Mouse (Mus musculus) left cerebral cortex, postnatal 36 days (tissue): ENCODE data around the gene Sidt2. TPM values are rescaled to one million over a fixed set of nuclear protein-coding genes. Genes with fewer than 3 reads are reported as not detected.

Experiments
- DNase-seq, 2 experiments: peaks; one replicate each; pipeline ENCODE4 v3.0.0; 2021 to 2022; ENCODE audit warnings: low spot score in 2 of 2, mixed read lengths in 1 of 2
- intact Hi-C: fragments of 180-260 bp; cut with DNase I; formaldehyde crosslinking; loops from one replicate; pipeline ENCODE4 v1.15.1; 2025
- microRNA-seq: library from miRNA; unstranded; fragments of <30 nt; microRNA quantifications from one replicate; pipeline ENCODE4 v1.2.0, GENCODE M21; 2022
- total RNA-seq, 2 experiments: library from RNA; stranded (reverse); gene quantifications; 2 replicates each; pipeline ENCODE4 v1.2.3; 2021

The Sidt2 gene
- total RNA-seq, 2 experiments from 2014 or later, result 82.3 to 88.8 TPM

DNA sequence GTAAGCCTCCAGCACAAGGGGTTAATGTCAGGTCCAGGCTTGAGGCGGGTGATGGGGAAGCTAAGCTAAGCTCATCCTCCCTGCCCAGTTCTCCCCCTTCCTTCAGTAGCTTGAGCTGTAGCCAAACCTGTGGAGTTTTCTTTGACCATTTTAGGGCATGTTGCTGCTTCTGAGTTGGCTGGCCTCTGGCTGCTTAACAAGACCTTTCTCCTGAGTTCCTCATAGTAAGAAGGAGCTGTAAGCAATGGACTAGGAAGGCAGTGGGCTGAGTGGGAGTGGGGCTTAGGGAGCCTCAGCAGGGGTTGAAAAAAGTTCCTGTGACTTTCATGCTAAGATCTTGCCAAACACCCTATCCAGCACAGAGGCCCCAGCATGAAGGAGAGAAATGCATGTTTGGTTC, 35.2 kb downstream of the Sidt2 start:
- no peak for DNase-seq
- intact Hi-C loops, result no loop called here

- intact Hi-C loops, result no loop called here
- peak in 1 of 2 experiments; percentile 46 for DNase-seq
Measured at GRCm38 (mm10) chr9:45917041-45917934, 37.8 kb downstream of the Sidt2 start.

DNA sequence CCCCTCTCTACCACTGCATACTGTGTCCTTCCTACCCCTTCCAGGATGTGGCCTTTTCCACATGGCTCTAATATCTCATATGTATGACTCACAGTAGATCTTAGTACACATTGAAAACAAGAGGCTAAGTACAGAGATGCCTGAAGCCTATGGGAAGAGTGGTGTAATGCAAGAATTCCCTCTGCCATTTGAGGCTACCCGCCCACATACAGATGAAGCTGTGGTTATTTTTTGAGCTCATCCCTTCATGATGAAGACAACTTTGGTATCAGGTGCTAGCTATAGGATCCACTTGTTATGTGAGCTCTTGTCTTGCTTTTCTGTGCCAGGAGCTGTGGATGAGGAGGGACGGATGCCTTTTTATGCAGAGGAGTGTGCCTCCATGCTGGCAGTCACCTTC, 39.4 kb downstream of the Sidt2 start:
- intact Hi-C loops, result no loop called here
- no peak for DNase-seq

DNA sequence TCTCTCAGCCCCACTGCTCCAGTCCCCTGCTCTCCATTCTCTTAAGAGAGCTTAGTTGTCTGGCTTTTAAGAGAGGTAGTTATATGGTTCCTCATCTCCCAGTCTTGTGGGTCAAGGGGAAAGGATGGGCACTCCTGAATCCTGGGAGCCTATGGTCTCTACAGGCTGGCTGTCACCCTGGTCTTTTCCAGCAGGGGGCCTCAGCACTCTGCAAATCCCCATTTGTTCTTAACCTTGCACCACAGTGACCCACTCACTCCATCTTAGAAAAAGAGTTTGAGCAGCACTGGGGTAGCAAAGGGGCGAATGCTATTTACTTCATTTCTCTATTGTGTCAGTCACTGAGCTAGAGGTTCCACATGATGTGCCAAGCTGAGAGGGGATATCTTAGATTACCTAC, 43.4 kb downstream of the Sidt2 start:
- no peak for DNase-seq
- intact Hi-C loops, result no loop called here

DNA sequence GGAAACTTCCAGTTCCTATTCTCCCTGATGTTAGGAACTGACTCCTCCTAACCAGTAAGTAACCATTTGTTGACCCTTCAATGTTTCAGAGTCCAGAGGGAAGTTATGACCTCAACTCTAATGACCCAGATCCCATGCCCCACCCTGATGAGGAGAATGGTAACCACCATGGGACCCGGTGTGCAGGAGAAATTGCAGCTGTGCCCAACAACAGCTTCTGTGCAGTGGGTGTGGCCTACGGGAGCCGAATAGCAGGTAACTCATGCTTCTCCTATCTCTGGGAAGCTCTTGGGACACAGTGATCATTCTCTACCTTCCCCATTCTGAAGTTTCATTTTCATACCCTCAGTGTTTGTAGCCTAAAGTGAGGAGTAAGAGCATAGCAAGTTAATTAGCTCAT, 44.1 kb downstream of the Sidt2 start:
- intact Hi-C loops, result no loop called here
- DNase-seq, result no peak

DNA sequence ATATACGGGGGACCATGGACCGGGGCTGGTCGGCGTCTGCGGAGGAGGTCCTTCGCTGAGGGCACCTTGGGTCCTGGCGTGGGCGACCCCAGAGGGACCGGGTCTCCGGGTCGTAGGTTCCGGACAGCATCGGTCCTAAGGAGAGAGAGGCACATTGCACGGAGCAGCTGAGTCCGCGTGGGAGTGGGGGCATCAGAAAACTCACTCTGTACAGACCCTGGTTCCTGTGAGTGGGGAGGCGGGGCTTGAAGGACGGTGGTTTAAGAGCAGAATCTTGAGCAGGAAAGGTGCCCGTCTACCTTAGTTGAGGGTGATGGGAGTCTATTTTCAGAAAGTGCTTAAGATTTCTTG, 48.0 kb downstream of the Sidt2 start:
- intact Hi-C loops, result loop anchor here (2.0 kb wide), 1 partner anchor 48 kb away; the partner anchor contains the start of gene Sidt2
- no peak for DNase-seq

DNA sequence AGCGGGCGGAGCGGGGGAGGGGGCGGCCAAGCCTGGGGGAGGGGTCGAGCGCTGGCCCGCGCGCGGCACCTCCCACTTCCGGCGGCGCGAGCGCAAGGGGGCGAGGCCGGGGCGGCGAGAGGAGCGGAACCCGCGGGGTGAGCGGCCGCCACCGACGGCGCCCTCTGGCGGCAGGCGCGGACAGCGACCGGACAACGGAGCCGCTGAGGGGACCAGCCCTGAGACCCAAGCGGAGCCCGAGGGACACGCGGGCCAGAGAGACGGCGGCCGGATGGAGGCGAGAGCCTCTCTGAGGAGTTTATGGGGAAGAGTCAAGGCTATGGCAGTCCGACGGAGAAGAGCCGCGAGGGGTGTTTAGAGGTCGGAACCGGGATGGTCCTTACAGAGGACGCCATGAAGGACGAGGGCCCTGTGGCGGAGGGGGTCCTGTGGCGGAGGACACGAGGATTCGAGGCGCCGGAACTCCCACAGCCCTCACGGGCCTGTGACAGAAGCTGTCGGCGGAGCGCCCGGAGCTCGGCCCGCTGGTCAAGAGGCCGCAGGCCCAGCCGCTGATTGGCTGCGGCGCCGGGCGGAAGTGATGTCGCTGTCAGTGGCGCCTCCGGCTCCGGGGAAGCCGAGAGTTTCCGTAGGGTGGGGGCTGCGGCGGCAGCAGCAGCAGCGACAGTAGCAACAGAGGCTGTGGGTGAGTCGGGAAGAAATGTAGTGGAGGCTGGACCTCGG, 48.5 kb downstream of the Sidt2 start, which contains the start of the genes Pcsk7 and Rnf214:
Pcsk7 (plus strand) TSS at position 143 of the 723 bp plus-strand sequence.
Rnf214 (minus strand) TSS at position 557 of the 723 bp plus-strand sequence.
- DNase-seq, result peak; percentile 90 to 92
- intact Hi-C loops, result loop anchor here (1.0 to 2.0 kb wide), 2 partner anchors 48 to 68 kb away; partner anchors contain the start of genes Bace1 and Sidt2

DNA sequence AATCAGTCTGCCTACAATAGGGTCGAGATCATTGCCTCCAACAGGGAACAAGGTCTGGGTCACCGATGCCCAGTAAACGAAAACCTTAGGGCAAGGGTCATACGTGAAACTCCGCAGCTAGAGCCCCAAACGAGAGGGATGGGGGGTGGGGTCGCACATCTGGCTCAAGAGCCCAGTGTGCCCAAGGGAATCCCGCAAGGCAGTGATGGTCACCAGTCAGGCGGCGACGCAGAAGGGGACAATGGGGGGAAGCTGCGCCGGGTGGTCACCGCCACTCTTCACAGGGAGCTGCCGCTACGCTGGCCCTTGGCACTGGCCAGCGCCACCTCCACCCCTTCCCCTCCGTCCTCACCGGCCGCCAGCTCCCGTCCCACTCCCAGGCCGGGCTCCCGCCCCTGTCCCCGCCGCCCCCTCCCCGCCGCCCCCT, 49.2 kb downstream of the Sidt2 start:
- DNase-seq, result peak; percentile 25 to 36
- intact Hi-C loops, result loop anchor here (1.0 to 2.0 kb wide), 2 partner anchors 49 to 68 kb away; partner anchors contain the start of genes Bace1 and Sidt2

DNA sequence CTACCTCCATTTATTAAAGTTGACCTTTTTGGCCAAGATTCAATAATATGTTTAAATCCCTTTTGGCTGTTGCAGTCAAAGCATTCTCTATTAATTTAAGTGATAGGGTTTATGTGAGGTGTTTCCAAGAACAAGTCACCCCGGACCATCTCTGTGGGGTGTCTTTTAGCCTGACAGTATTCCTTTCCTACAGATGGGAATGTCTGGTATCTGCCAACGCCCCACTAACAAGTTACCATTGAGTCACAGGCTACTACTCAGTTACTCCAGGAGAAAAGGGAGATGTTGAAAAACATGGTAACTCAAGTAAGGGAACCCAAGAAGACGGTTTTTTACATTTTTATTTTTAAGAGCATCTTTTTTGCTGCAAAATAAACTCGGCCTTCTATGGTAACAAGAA, 49.9 kb downstream of the Sidt2 start:
- intact Hi-C loops, result no loop called here
- no peak for DNase-seq

DNA sequence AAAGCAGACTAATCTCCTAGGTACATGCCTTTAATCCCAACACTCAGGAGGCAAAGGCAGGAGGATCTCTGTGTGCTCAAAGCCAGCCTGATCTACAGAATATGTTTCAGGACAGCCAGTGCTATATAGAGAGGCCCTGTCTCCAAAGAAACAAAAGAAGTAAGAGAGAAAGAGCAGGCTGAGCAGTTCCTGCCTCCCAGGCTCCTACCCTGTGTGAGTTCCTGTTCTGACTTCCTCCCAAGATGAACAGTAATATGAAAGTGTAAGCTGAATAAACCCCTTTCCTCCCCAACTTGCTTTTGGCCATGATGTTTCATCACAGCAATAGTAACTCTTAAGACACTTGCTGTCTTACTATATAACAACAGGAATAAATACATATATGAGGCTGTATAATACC, 61.4 kb downstream of the Sidt2 start:
- intact Hi-C loops, result no loop called here
- DNase-seq, result no peak

Small RNAs within 50 kb of the gene (microRNA-seq; reads per million reads assigned to microRNA genes)
- 1.8 reads per million for gene Mir7087

Other genes starting within 250 kb of the Sidt2 start
- 10 to 100 TPM; 10.9 to 16.3 TPM for gene Cep164, start 126.6 kb downstream of the Sidt2 start, total RNA-seq
- 10 to 100 TPM; 88.4 to 89.3 TPM for gene Bace1, start 116.7 kb downstream of the Sidt2 start, total RNA-seq
- 10 to 100 TPM; 19.1 to 28.9 TPM for gene Pcsk7, start 48.8 kb downstream of the Sidt2 start, total RNA-seq
- 10 to 100 TPM; 69.9 to 79.9 TPM for gene Rnf214, start 48.3 kb downstream of the Sidt2 start, total RNA-seq
- gene Tagln, start 19.2 kb downstream of the Sidt2 start, total RNA-seq, result 10 to 100 TPM in 1 of 2 experiments, 1 to 10 TPM in 1; 9.9 to 10.1 TPM
- 100 to 1,000 TPM; 210 to 220 TPM for gene Pafah1b2, start 57.4 kb upstream of the Sidt2 start, total RNA-seq
- gene Sik3, start 57.6 kb upstream of the Sidt2 start, total RNA-seq, result 100 to 1,000 TPM; 119 to 130 TPM